28 mouse cellular contexts compared by ENCODE assay signal in the genomic region with DNA sequence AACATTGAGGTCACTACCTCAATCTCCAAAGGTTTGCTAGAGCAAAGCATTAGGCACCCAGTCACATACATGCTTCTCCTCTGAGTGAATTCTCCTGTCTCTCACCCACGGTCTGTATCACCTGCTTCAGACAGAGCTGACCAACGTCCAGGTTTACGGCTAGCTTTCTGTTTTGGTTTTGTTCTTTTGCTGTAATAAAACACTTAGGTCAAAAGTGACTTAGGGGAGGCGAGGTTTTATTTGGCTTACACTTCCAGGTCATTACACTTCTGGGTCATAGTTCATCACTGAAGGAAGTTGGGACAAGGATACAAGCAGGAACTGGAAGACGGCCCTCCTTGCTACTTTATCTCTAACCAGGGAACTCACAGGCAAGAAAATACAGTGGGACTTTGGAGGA. TPM values are rescaled to one million over a fixed set of nuclear protein-coding genes. Genes with fewer than 3 reads are reported as not detected.
DNase-seq lines count a peak whose midpoint lies in the region; ATAC-seq and TF ChIP-seq lines count a peak whose summit lies in the region.
"Had no signal": no experiment of that assay in that cellular context is flagged by ENCODE, and none has a peak within 500 bp of the region (broad histone marks: within the 10 kb centered on the region; RNA-seq: fewer than 3 reads in every experiment).

No protein-coding gene starts in this region.

- H3K4me2 ChIP-seq in liver, embryonic 11.5 days = no peak overlapping the region
- no peak overlapping the region for H3K4me2 ChIP-seq in intestine, postnatal 0 days (replicated peaks; ENCODE audit: low read depth)
- H3K4me2 ChIP-seq: embryonic facial prominence, embryonic 12.5 days; forebrain, embryonic 13.5 days; forebrain, embryonic 15.5 days had no signal

- H3K27me3 ChIP-seq in kidney, adult 2 months (replicated peaks; ENCODE audit: control insufficient read depth, insufficient read depth, low read length) = no peaks in the 10 kb centered on the region
- no peaks in the 10 kb centered on the region for H3K27me3 ChIP-seq in liver, adult 2 months (ENCODE audit: control insufficient read depth, insufficient read depth, low read length)
- no peaks in the 10 kb centered on the region for H3K27me3 ChIP-seq in liver, embryonic 11.5 days (replicated peaks; ENCODE audit: control insufficient read depth, insufficient read depth, low read length)
- no peaks in the 10 kb centered on the region for H3K27me3 ChIP-seq in intestine, postnatal 0 days (replicated peaks; ENCODE audit: control insufficient read depth, insufficient read depth, low read length)
- no peaks in the 10 kb centered on the region for H3K27me3 ChIP-seq in small intestine, adult 2 months (ENCODE audit: control insufficient read depth, insufficient read depth, low read length)
- H3K27me3 ChIP-seq: embryonic facial prominence, embryonic 12.5 days; forebrain, embryonic 13.5 days; forebrain, embryonic 15.5 days; Patski had no signal

- peak; percentile 13 for DNase-seq in kidney, adult 2 months
- DNase-seq in kidney, postnatal 36 days = no peak
- peak; percentile 72 for DNase-seq in liver, adult 2 months (ENCODE audit: extremely low read depth, low read depth, low spot score)
- no peak for DNase-seq in liver, embryonic 11.5 days (ENCODE audit: low spot score)
- no peak for DNase-seq in natural killer cell, adult 2 months (ENCODE audit: low spot score in 2 of 2)
- no peak for DNase-seq in adrenal gland, postnatal 25 days
- DNase-seq: adrenal gland, adult 8-10 months; adrenal gland, postnatal 14 days; B cell, adult 2 months; cerebellum, adult 11 months; cerebellum, adult 18-20 months; cerebellum, adult 8-10 months; cerebellum, adult 9-11 months; cerebellum, postnatal 14 days; cerebellum, postnatal 36 days had no signal

- 33% methylated on average over 5 of the region's 5 CpGs for WGBS in kidney, adult 2 months
- 9% methylated on average over 5 of the region's 5 CpGs for WGBS in liver, adult 2 months
- WGBS in liver, embryonic 11.5 days = 63% methylated on average over 5 of the region's 5 CpGs
- 27% methylated on average over 5 of the region's 5 CpGs for WGBS in intestine, postnatal 0 days
- WGBS in small intestine, adult 2 months = 15% methylated on average over 5 of the region's 5 CpGs

- H3K4me3 ChIP-seq in kidney, adult 2 months (ENCODE audit: insufficient read depth, low read depth, low read length) = no peak overlapping the region
- H3K4me3 ChIP-seq in liver, adult 2 months (ENCODE audit: insufficient read depth, low read depth, low read length) = no peak overlapping the region
- no peak overlapping the region for H3K4me3 ChIP-seq in liver, embryonic 11.5 days (ENCODE audit: low read depth, low read length)
- H3K4me3 ChIP-seq in intestine, postnatal 0 days (ENCODE audit: low read depth, low read length) = no peak overlapping the region
- H3K4me3 ChIP-seq in small intestine, adult 2 months (ENCODE audit: low read depth, low read length) = no peak overlapping the region
- H3K4me3 ChIP-seq: embryonic facial prominence, embryonic 10.5 days; embryonic facial prominence, embryonic 12.5 days; forebrain, embryonic 13.5 days; forebrain, embryonic 15.5 days had no signal

- no peak overlapping the region for H3K9ac ChIP-seq in liver, adult 2 months (ENCODE audit: low read depth, low read length)
- H3K9ac ChIP-seq in liver, embryonic 11.5 days (ENCODE audit: low read depth, low read length) = no peak overlapping the region
- no peak overlapping the region for H3K9ac ChIP-seq in intestine, postnatal 0 days (ENCODE audit: low read depth, low read length)
- H3K9ac ChIP-seq: embryonic facial prominence, embryonic 12.5 days; forebrain, embryonic 13.5 days; forebrain, embryonic 15.5 days had no signal

- no peak overlapping the region for H3K27ac ChIP-seq in kidney, adult 2 months (ENCODE audit: insufficient read depth, low read depth, low read length)
- H3K27ac ChIP-seq in liver, adult 2 months (replicated peaks; ENCODE audit: insufficient read depth, low read depth, low read length) = no peak overlapping the region
- H3K27ac ChIP-seq in liver, embryonic 11.5 days (ENCODE audit: low read depth, low read length) = no peak overlapping the region
- peak overlapping the region; percentile 46 for H3K27ac ChIP-seq in intestine, postnatal 0 days (ENCODE audit: low read depth, low read length)
- peak overlapping the region; percentile 82 for H3K27ac ChIP-seq in small intestine, adult 2 months (ENCODE audit: insufficient read depth, low read depth, low read length)
- H3K27ac ChIP-seq: embryonic facial prominence, embryonic 10.5 days; embryonic facial prominence, embryonic 12.5 days; forebrain, embryonic 13.5 days; forebrain, embryonic 15.5 days had no signal

- no peak for TF ChIP-seq CTCF in kidney, adult 2 months (conservative IDR thresholded peaks at IDR 0.05; ENCODE audit: insufficient read depth, insufficient read length, low read depth, low read length)
- TF ChIP-seq CTCF in liver, adult 2 months (IDR thresholded peaks at IDR 0.05; ENCODE audit: low read depth, low read length) = no peak
- no peak for TF ChIP-seq CTCF in intestine, postnatal 0 days (IDR thresholded peaks at IDR 0.05; ENCODE audit: low read depth)
- no peak for TF ChIP-seq CTCF in small intestine, adult 2 months (IDR thresholded peaks at IDR 0.05; ENCODE audit: extremely low read depth, insufficient read length, insufficient replicate concordance, low read depth, low read length)

- ATAC-seq in liver, embryonic 11.5 days (replicated peaks; ENCODE audit: low FRiP score) = no peak
- peak; percentile 71 for ATAC-seq in intestine, postnatal 0 days
- ATAC-seq: activated CD4-positive, CD25-positive, alpha-beta regulatory T cell, adult 4 months; CD4-positive, CD25-positive, alpha-beta regulatory T cell, adult 4 months; forebrain, embryonic 13.5 days; forebrain, embryonic 15.5 days; Patski had no signal

- no peaks in the 10 kb centered on the region for H3K79me2 ChIP-seq in liver, adult 2 months (ENCODE audit: control insufficient read depth, insufficient read depth, low read length)

- no peaks in the 10 kb centered on the region; the same call in 1 of the 2 replicates for H3K4me1 ChIP-seq in kidney, adult 2 months (ENCODE audit: control insufficient read depth, insufficient read depth, low read length)
- H3K4me1 ChIP-seq in liver, adult 2 months (ENCODE audit: control insufficient read depth, insufficient read depth, low read length) = peaks cover 10% of the 10 kb centered on the region
- H3K4me1 ChIP-seq in liver, embryonic 11.5 days (replicated peaks; ENCODE audit: control insufficient read depth, insufficient read depth, low read length) = peaks cover 4% of the 10 kb centered on the region; the same call in 1 of the 2 replicates
- H3K4me1 ChIP-seq in intestine, postnatal 0 days (replicated peaks; ENCODE audit: control insufficient read depth, insufficient read depth, low read length) = no peaks in the 10 kb centered on the region
- peaks cover 8% of the 10 kb centered on the region; the same call in 1 of the 2 replicates for H3K4me1 ChIP-seq in small intestine, adult 2 months (ENCODE audit: control insufficient read depth, insufficient read depth, insufficient read length, low read length)

- no peak for TF ChIP-seq POLR2A in kidney, adult 2 months (IDR thresholded peaks at IDR 0.05; ENCODE audit: low read depth, low read length)
- TF ChIP-seq POLR2A in liver, adult 2 months (IDR thresholded peaks at IDR 0.05; ENCODE audit: extremely low read depth, insufficient read depth, low read length) = no peak
- TF ChIP-seq POLR2A in small intestine, adult 2 months (IDR thresholded peaks at IDR 0.05; ENCODE audit: low read depth, low read length) = no peak

- H3K9me3 ChIP-seq in liver, embryonic 11.5 days (ENCODE audit: control insufficient read depth, low read length) = no peaks in the 10 kb centered on the region
- H3K9me3 ChIP-seq in intestine, postnatal 0 days (ENCODE audit: control insufficient read depth) = no peaks in the 10 kb centered on the region
- H3K9me3 ChIP-seq: embryonic facial prominence, embryonic 10.5 days; embryonic facial prominence, embryonic 12.5 days; forebrain, embryonic 13.5 days; forebrain, embryonic 15.5 days; G1E had no signal

- no peaks in the 10 kb centered on the region for H3K36me3 ChIP-seq in kidney, adult 2 months (ENCODE audit: control insufficient read depth, insufficient read depth, low read length)
- no peaks in the 10 kb centered on the region for H3K36me3 ChIP-seq in liver, adult 2 months (ENCODE audit: control insufficient read depth, insufficient read depth, low read length)
- H3K36me3 ChIP-seq in liver, embryonic 11.5 days (ENCODE audit: control insufficient read depth, insufficient read depth, low read length) = no peaks in the 10 kb centered on the region
- H3K36me3 ChIP-seq in intestine, postnatal 0 days (ENCODE audit: control insufficient read depth, insufficient read depth) = no peaks in the 10 kb centered on the region
- H3K36me3 ChIP-seq in small intestine, adult 2 months (ENCODE audit: control insufficient read depth, insufficient read depth, low read length) = no peaks in the 10 kb centered on the region
- H3K36me3 ChIP-seq: embryonic facial prominence, embryonic 10.5 days; embryonic facial prominence, embryonic 12.5 days; forebrain, embryonic 15.5 days; G1E had no signal

RNA-seq across cellular contexts. Expression of a gene that starts 9.0 kb away (rescaled TPM):
- 0.03 and 0.07 TPM in 2 replicates for polyA plus RNA-seq in kidney, adult 2 months (2012; rRNA removed)
- 1,031 and 1,068 TPM in 2 replicates for total RNA-seq in liver, adult 2 months (2014; rRNA removed)
- 1,361 and 1,403 TPM in 2 replicates for polyA plus RNA-seq in liver, adult 2 months (2012; rRNA removed)
- 130 and 157 TPM in 2 replicates for polyA plus RNA-seq in liver, embryonic 11.5 days (2014; fragmentation: Nextera tagmentation; extraction: Ambion mirVana)
- polyA plus RNA-seq in intestine, postnatal 0 days (2015; fragmentation: Nextera tagmentation; extraction: Ambion mirVana) = 0.10 and 0.13 TPM in 2 replicates
- polyA plus RNA-seq in small intestine, adult 2 months (2012; rRNA removed) = not detected in 2 replicates
- total RNA-seq in adrenal gland, postnatal 25 days (2021) = 16.7 TPM in 1 of 2 replicates, not detected in the other
- total RNA-seq: CH12.LX; common myeloid progenitor, adult 5-6 weeks; G1E had no signal
- polyA plus RNA-seq: activated CD4-positive, CD25-positive, alpha-beta regulatory T cell, adult 4 months; CD4-positive, CD25-positive, alpha-beta regulatory T cell, adult 4 months; embryonic facial prominence, embryonic 10.5 days; embryonic facial prominence, embryonic 14.5 days; forebrain, embryonic 15.5 days; G1E had no signal

RNA-seq across cellular contexts. Expression of a gene that starts 50.8 kb away (rescaled TPM):
- polyA plus RNA-seq in kidney, adult 2 months (2012; rRNA removed) = 17.6 and 26.2 TPM in 2 replicates
- total RNA-seq in liver, adult 2 months (2014; rRNA removed) = 19.2 and 26.5 TPM in 2 replicates
- 9.3 and 10.7 TPM in 2 replicates for polyA plus RNA-seq in liver, adult 2 months (2012; rRNA removed)
- polyA plus RNA-seq in liver, embryonic 11.5 days (2014; fragmentation: Nextera tagmentation; extraction: Ambion mirVana) = 28.4 and 29.3 TPM in 2 replicates
- 29.3 and 34.7 TPM in 2 replicates for polyA plus RNA-seq in intestine, postnatal 0 days (2015; fragmentation: Nextera tagmentation; extraction: Ambion mirVana)
- 30.0 and 44.2 TPM in 2 replicates for polyA plus RNA-seq in small intestine, adult 2 months (2012; rRNA removed)
- 22.2 and 33.3 TPM in 2 replicates for total RNA-seq in adrenal gland, postnatal 25 days (2021)

Comparison
In these comparisons a context has a peak if more than half of its experiments do, and no peak if none do; other contexts are left out.
1. DNase-seq: peak in kidney, adult 2 months (single experiment) and liver, adult 2 months (single experiment); none in kidney, postnatal 36 days (0 of 2), liver, embryonic 11.5 days (single experiment), natural killer cell, adult 2 months (0 of 2) and adrenal gland, postnatal 25 days (single experiment).
2. H3K27ac ChIP-seq: peak in intestine, postnatal 0 days (single experiment) and small intestine, adult 2 months (single experiment); none in kidney, adult 2 months (single experiment), liver, adult 2 months (single experiment) and liver, embryonic 11.5 days (single experiment).
3. RNA of a gene that starts 9.0 kb away (polyA plus RNA-seq): 1,361 to 1,403 TPM in liver, adult 2 months and 130 to 157 TPM in liver, embryonic 11.5 days; 0.10 to 0.13 TPM in intestine, postnatal 0 days, 0.03 to 0.07 TPM in kidney, adult 2 months and not detected in small intestine, adult 2 months; every median in the first group is over 100 times any median in the second.